Mouse (Mus musculus): ENCODE measurements at regions not wholly inside any gene's neighbourhood (a gene's known extent, or its start where the extent isn't known, plus 50 kb on each side); places are given as distances from the start of the nearest gene placed in this dataset.
"Not testable (repeated sequence)": the region's sequence is repeated elsewhere in the genome, so short reads cannot be mapped to it uniquely, and the experiment has no call there.

GRCm38 (mm10) chr16:77835767-77836166 is 233.9 kb upstream of the Gm11146 start:
- no peak for DNase-seq

- no peak for DNase-seq
Measured at GRCm38 (mm10) chr16:77827322-77828117, 225.6 kb upstream of the Gm11146 start.

GRCm38 (mm10) chr16:77799709-77800108 is 197.8 kb upstream of the Gm11146 start:
- no peak for DNase-seq

GRCm38 (mm10) chr16:77796926-77797325 is 195.0 kb upstream of the Gm11146 start:
- no peak for DNase-seq

- no peak for DNase-seq
Measured at GRCm38 (mm10) chr16:77789652-77790051, 187.8 kb upstream of the Gm11146 start.

- no peak for DNase-seq
Measured at GRCm38 (mm10) chr16:77789206-77789605, 187.3 kb upstream of the Gm11146 start.

GRCm38 (mm10) chr16:77788781-77789150 is 186.9 kb upstream of the Gm11146 start:
- DNase-seq, result no peak

GRCm38 (mm10) chr16:77788041-77788780 is 186.3 kb upstream of the Gm11146 start:
- DNase-seq, result no peak

GRCm38 (mm10) chr16:77787025-77787424 is 185.1 kb upstream of the Gm11146 start:
- DNase-seq, result no peak

- DNase-seq, result no peak
Measured at GRCm38 (mm10) chr16:77779019-77779418, 177.1 kb upstream of the Gm11146 start.

- no peak for DNase-seq
Measured at GRCm38 (mm10) chr16:77772075-77772474, 170.2 kb upstream of the Gm11146 start.

- DNase-seq, result no peak
Measured at GRCm38 (mm10) chr16:77760926-77761347, 159.0 kb upstream of the Gm11146 start.

GRCm38 (mm10) chr16:77760479-77760878 is 158.6 kb upstream of the Gm11146 start:
- no peak for DNase-seq

GRCm38 (mm10) chr16:77759997-77760396 is 158.1 kb upstream of the Gm11146 start:
- no peak for DNase-seq

- no peak for DNase-seq
Measured at GRCm38 (mm10) chr16:77754882-77755281, 153.0 kb upstream of the Gm11146 start.

GRCm38 (mm10) chr16:77749474-77749873 is 147.6 kb upstream of the Gm11146 start:
- no peak for DNase-seq

GRCm38 (mm10) chr16:77743838-77744237 is 141.9 kb upstream of the Gm11146 start:
- no peak for DNase-seq

GRCm38 (mm10) chr16:77738821-77739220 is 136.9 kb upstream of the Gm11146 start:
- no peak for DNase-seq

GRCm38 (mm10) chr16:77719377-77719776 is 117.5 kb upstream of the Gm11146 start:
- DNase-seq, result no peak

- not testable (repeated sequence) for DNase-seq
Measured at GRCm38 (mm10) chr16:77717766-77718165, 115.9 kb upstream of the Gm11146 start.

GRCm38 (mm10) chr16:77704726-77705125 is 102.8 kb upstream of the Gm11146 start:
- DNase-seq, result no peak

GRCm38 (mm10) chr16:77695443-77695842 is 93.5 kb upstream of the Gm11146 start:
- no peak for DNase-seq

GRCm38 (mm10) chr16:77687056-77687839 is 85.4 kb upstream of the Gm11146 start:
- DNase-seq, result no peak
